In genomic region chr11:96829403-96829812, GRCm38 (mm10) we compare ENCODE assay signal across 8 mouse cellular contexts. TPM values are rescaled to one million over a fixed set of nuclear protein-coding genes. Genes with fewer than 3 reads are reported as not detected.
A peak's percentile ranks its signal among the peaks of the same experiment; 100 is the strongest.
DNase-seq lines count a peak whose midpoint lies in the region; ATAC-seq and TF ChIP-seq lines count a peak whose summit lies in the region.

No protein-coding gene starts in this region.

- H3K27ac ChIP-seq in limb, embryonic 14.5 days (replicated peaks; ENCODE audit: low read depth, low read length), result peak overlapping the region; percentile 95
- H3K27ac ChIP-seq in midbrain, embryonic 14.5 days (replicated peaks; ENCODE audit: low read depth, low read length), result peak overlapping the region; percentile 90
- H3K27ac ChIP-seq in spleen, adult 2 months (ENCODE audit: insufficient read depth, low read length), result peak overlapping the region; percentile 95

- peak; percentile 66 for DNase-seq in cerebellum, adult 11 months
- DNase-seq in cerebellum, adult 8-10 months, result no peak
- DNase-seq in embryo, embryonic 10 days (ENCODE audit: low spot score), result peak; percentile 88
- peak; percentile 93 for DNase-seq in gastrocnemius, postnatal 14 days
- DNase-seq in induced T-regulatory cell, adult 2 months (ENCODE audit: low read depth), result peak; percentile 83
- peak; percentile 77 for DNase-seq in limb, embryonic 14.5 days (ENCODE audit: low spot score)
- DNase-seq in midbrain, embryonic 14.5 days, result peak; percentile 65
- DNase-seq in spleen, adult 2 months (ENCODE audit: low read depth in 1 of 2, low spot score in 2 of 2), result peak; percentile 27 to 80

- peak overlapping the region; percentile 66 for H3K4me2 ChIP-seq in limb, embryonic 14.5 days (replicated peaks; ENCODE audit: low read depth, low read length, severe bottlenecking)
- peak overlapping the region; percentile 67 for H3K4me2 ChIP-seq in midbrain, embryonic 14.5 days (ENCODE audit: low read length)

- no peak for TF ChIP-seq POLR2A in limb, embryonic 14.5 days (IDR thresholded peaks at IDR 0.05; ENCODE audit: borderline replicate concordance, extremely low read depth, insufficient read depth, insufficient read length)
- peak; percentile 56 for TF ChIP-seq POLR2A in spleen, adult 2 months (IDR thresholded peaks at IDR 0.05; ENCODE audit: low read depth, low read length)

- WGBS in limb, embryonic 14.5 days, result 0% methylated on average over 28 of the region's 33 CpGs
- WGBS in midbrain, embryonic 14.5 days, result under 1% methylated on average over 33 of the region's 33 CpGs
- WGBS in spleen, adult 2 months, result under 1% methylated on average over 32 of the region's 33 CpGs

- H3K36me3 ChIP-seq in limb, embryonic 14.5 days (ENCODE audit: control insufficient read depth, insufficient read depth, low read length), result peaks cover 17% of the 10 kb centered on the region
- H3K36me3 ChIP-seq in midbrain, embryonic 14.5 days (ENCODE audit: control insufficient read depth, insufficient read depth, low read length), result peaks cover 27% of the 10 kb centered on the region
- H3K36me3 ChIP-seq in spleen, adult 2 months (ENCODE audit: control insufficient read depth, insufficient read depth, low read length), result peaks cover 9% of the 10 kb centered on the region

- H3K4me1 ChIP-seq in limb, embryonic 14.5 days (ENCODE audit: control insufficient read depth, insufficient read depth, low read length), result peaks cover 37% of the 10 kb centered on the region
- H3K4me1 ChIP-seq in midbrain, embryonic 14.5 days (ENCODE audit: control insufficient read depth, insufficient read depth, low read length), result peaks cover 50% of the 10 kb centered on the region
- H3K4me1 ChIP-seq in spleen, adult 2 months (ENCODE audit: control insufficient read depth, insufficient read depth, insufficient read length), result peaks cover 3% of the 10 kb centered on the region; the same call in 1 of the 2 replicates

- no peaks in the 10 kb centered on the region for H3K9me3 ChIP-seq in limb, embryonic 14.5 days (ENCODE audit: control insufficient read depth, low read length)
- H3K9me3 ChIP-seq in midbrain, embryonic 14.5 days (ENCODE audit: control insufficient read depth, low read length), result no peaks in the 10 kb centered on the region

- H3K27me3 ChIP-seq in limb, embryonic 14.5 days (ENCODE audit: control insufficient read depth, insufficient read depth, low read length), result no peaks in the 10 kb centered on the region
- no peaks in the 10 kb centered on the region; the same call in 1 of the 2 replicates for H3K27me3 ChIP-seq in midbrain, embryonic 14.5 days (ENCODE audit: control insufficient read depth, insufficient read depth, low read length)
- no peaks in the 10 kb centered on the region for H3K27me3 ChIP-seq in spleen, adult 2 months (ENCODE audit: control insufficient read depth, insufficient read depth, low read length)

- peak overlapping the region; percentile 85 for H3K9ac ChIP-seq in limb, embryonic 14.5 days (ENCODE audit: low read depth, low read length, severe bottlenecking)
- peak overlapping the region; percentile 77 for H3K9ac ChIP-seq in midbrain, embryonic 14.5 days (replicated peaks; ENCODE audit: low read length)

- intact Hi-C loops in gastrocnemius, postnatal 14 days (cut with DNase I; ENCODE audit: low total_unique reads), result no loop called here

- no peak for TF ChIP-seq CTCF in spleen, adult 2 months (IDR thresholded peaks at IDR 0.05; ENCODE audit: extremely low read depth, insufficient read depth, insufficient read length, insufficient replicate concordance)

- ATAC-seq in limb, embryonic 14.5 days (ENCODE audit: low FRiP score, low read depth), result peak; percentile 58
- peak; percentile 48 for ATAC-seq in midbrain, embryonic 14.5 days (ENCODE audit: low FRiP score, low TSS enrichment)

- H3K4me3 ChIP-seq in limb, embryonic 14.5 days (replicated peaks; ENCODE audit: low read length), result peak overlapping the region; percentile 89
- peak overlapping the region; percentile 79 for H3K4me3 ChIP-seq in midbrain, embryonic 14.5 days (replicated peaks; ENCODE audit: low read depth, low read length)
- peak overlapping the region; percentile 81 for H3K4me3 ChIP-seq in spleen, adult 2 months (ENCODE audit: extremely low read depth, insufficient read depth, insufficient read length)

RNA-seq across cellular contexts. Expression of gene Nfe2l1, which starts 0.4 kb away (rescaled TPM):
- 100 to 1,000 TPM; 241 to 268 TPM for total RNA-seq in gastrocnemius, postnatal 14 days (2021)
- 94.5 and 125 TPM in 2 replicates for polyA plus RNA-seq in limb, embryonic 14.5 days (2012; rRNA removed)
- polyA plus RNA-seq in limb, embryonic 14.5 days (2014; fragmentation: Nextera tagmentation; extraction: Ambion mirVana), result 42.0 and 49.6 TPM in 2 replicates
- polyA plus RNA-seq in midbrain, embryonic 14.5 days (2014; fragmentation: Nextera tagmentation; extraction: Ambion mirVana), result 40.1 and 46.3 TPM in 2 replicates
- 63.0 and 76.9 TPM in 2 replicates for polyA plus RNA-seq in spleen, adult 2 months (2012; rRNA removed)

RNA-seq across cellular contexts. Expression of gene Copz2, which starts 20.3 kb away (rescaled TPM):
- total RNA-seq in gastrocnemius, postnatal 14 days (2021), result 10 to 100 TPM; 28.3 to 36.3 TPM
- polyA plus RNA-seq in limb, embryonic 14.5 days (2012; rRNA removed), result 117 and 141 TPM in 2 replicates
- polyA plus RNA-seq in limb, embryonic 14.5 days (2014; fragmentation: Nextera tagmentation; extraction: Ambion mirVana), result 201 and 210 TPM in 2 replicates
- polyA plus RNA-seq in midbrain, embryonic 14.5 days (2014; fragmentation: Nextera tagmentation; extraction: Ambion mirVana), result 6.5 and 16.0 TPM in 2 replicates
- polyA plus RNA-seq in spleen, adult 2 months (2012; rRNA removed), result 7.6 and 10.6 TPM in 2 replicates

RNA-seq across cellular contexts. Expression of gene Cbx1, which starts 40.5 kb away (rescaled TPM):
- total RNA-seq in gastrocnemius, postnatal 14 days (2021), result 10 to 100 TPM; 36.4 to 37.5 TPM
- 68.4 and 98.9 TPM in 2 replicates for polyA plus RNA-seq in limb, embryonic 14.5 days (2012; rRNA removed)
- polyA plus RNA-seq in limb, embryonic 14.5 days (2014; fragmentation: Nextera tagmentation; extraction: Ambion mirVana), result 87.8 and 98.5 TPM in 2 replicates
- polyA plus RNA-seq in midbrain, embryonic 14.5 days (2014; fragmentation: Nextera tagmentation; extraction: Ambion mirVana), result 73.9 and 76.4 TPM in 2 replicates
- polyA plus RNA-seq in spleen, adult 2 months (2012; rRNA removed), result 13.9 and 18.2 TPM in 2 replicates

RNA-seq across cellular contexts. Expression of gene Snx11, which starts 52.0 kb away (rescaled TPM):
- 10 to 100 TPM in 1 of 2 experiments, 1 to 10 TPM in 1; 7.7 to 11.0 TPM for total RNA-seq in gastrocnemius, postnatal 14 days (2021)
- polyA plus RNA-seq in limb, embryonic 14.5 days (2012; rRNA removed), result 28.3 and 28.7 TPM in 2 replicates
- 11.9 and 13.3 TPM in 2 replicates for polyA plus RNA-seq in limb, embryonic 14.5 days (2014; fragmentation: Nextera tagmentation; extraction: Ambion mirVana)
- polyA plus RNA-seq in midbrain, embryonic 14.5 days (2014; fragmentation: Nextera tagmentation; extraction: Ambion mirVana), result 25.8 and 29.6 TPM in 2 replicates
- polyA plus RNA-seq in spleen, adult 2 months (2012; rRNA removed), result 27.2 and 28.6 TPM in 2 replicates
